Mouse (Mus musculus): ENCODE measurements around the gene Pex14. TPM values are rescaled to one million over a fixed set of nuclear protein-coding genes. Genes with fewer than 3 reads are reported as not detected.

The Pex14 gene
- polyA plus RNA-seq, 1 experiment from 2014 or later, result 43.5 TPM

DNA sequence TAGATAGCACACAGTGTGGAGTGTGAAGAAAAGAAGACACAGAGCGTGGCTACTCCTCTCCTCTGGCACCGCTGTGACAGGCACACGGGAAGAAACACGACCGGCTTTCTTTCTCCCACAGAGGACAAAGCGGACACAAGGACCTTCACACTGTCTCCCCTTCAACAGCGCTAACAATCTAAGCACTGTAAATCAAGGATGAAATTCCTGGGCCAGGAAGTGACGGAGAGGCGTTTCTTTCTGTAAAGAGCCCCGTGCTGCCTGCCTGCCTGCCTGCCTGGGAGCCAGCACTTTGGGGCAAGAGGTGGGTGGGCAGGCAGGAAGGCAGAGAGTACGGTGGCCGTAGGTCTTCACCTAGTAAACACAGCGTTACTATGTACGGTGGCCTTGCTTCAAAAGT lies 42.2 kb downstream of the Pex14 start:
- Histone ChIP-seq H3K4me2 (ENCODE audit: low read depth, low read length, severe bottlenecking) (no peak overlapping the region), H3K9me3 (ENCODE audit: control insufficient read depth, low read length) (no peaks in the 10 kb centered on the region), H3K4me3 (ENCODE audit: low read depth, low read length) (no peak overlapping the region), H3K4me1 (replicated peaks; ENCODE audit: control insufficient read depth, insufficient read depth, low read length) (peaks cover 23% of the 10 kb centered on the region), H3K27me3 (ENCODE audit: control insufficient read depth, insufficient read depth, low read length) (no peaks in the 10 kb centered on the region), H3K9ac (ENCODE audit: low read length) (no peak overlapping the region), H3K27ac (ENCODE audit: low read depth, low read length) (no peak overlapping the region), H3K36me3 (ENCODE audit: control insufficient read depth, insufficient read depth, low read length) (no peaks in the 10 kb centered on the region)
- WGBS, result 65% methylated on average over 14 of the region's 14 CpGs
- ATAC-seq (replicated peaks; ENCODE audit: low FRiP score) (no peak), DNase-seq (ENCODE audit: low spot score) (no peak)

DNA sequence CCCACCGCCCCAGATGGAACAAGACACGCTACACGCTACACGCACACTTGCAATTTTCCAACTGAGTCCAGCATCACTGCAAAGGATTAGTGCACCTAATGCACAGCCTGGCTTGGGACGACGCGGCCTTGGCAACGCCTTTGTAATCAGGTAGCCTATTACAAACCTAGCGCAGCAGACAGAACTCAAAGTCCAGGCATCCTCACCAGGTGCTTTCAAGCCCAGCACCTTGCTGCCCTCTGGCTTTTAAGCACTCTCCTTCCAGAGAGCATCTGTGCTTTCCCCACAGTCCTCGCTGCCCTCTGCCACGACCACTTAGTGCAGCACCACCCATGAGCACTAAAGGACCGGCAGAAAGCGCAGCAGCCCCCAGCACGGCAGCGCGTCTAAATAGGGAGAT lies 42.7 kb downstream of the Pex14 start:
- Histone ChIP-seq H3K4me1 (replicated peaks; ENCODE audit: control insufficient read depth, insufficient read depth, low read length) (peaks cover 23% of the 10 kb centered on the region), H3K27ac (ENCODE audit: low read depth, low read length) (no peak overlapping the region), H3K36me3 (ENCODE audit: control insufficient read depth, insufficient read depth, low read length) (no peaks in the 10 kb centered on the region), H3K27me3 (ENCODE audit: control insufficient read depth, insufficient read depth, low read length) (no peaks in the 10 kb centered on the region), H3K4me3 (ENCODE audit: low read depth, low read length) (no peak overlapping the region), H3K9ac (ENCODE audit: low read length) (no peak overlapping the region), H3K9me3 (ENCODE audit: control insufficient read depth, low read length) (no peaks in the 10 kb centered on the region), H3K4me2 (ENCODE audit: low read depth, low read length, severe bottlenecking) (no peak overlapping the region)
- 81% methylated on average over 16 of the region's 16 CpGs for WGBS
- ATAC-seq (replicated peaks; ENCODE audit: low FRiP score), result no peak
- DNase-seq (ENCODE audit: low spot score), result no peak

DNA sequence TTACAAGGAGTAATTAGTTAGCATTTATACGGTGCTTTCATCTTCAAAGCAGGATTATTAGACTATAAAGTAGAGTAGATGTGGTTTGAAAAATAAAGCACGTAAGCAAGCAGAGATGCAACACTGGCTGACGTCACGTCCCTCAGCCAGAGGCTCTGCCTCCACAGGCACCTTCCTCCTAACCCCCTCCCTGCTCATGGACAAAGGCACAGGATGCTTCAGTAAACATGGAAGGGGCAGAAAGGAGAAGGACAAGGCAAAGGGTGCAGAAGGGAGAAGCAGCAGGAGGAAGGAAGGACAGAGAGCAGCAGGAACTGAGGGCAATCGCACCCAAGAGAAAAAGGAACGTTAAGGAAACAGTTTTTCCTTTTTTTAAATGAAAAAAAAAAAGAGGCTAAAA lies 43.8 kb downstream of the Pex14 start:
- no peak for DNase-seq (ENCODE audit: low spot score)
- Histone ChIP-seq H3K4me3 (ENCODE audit: low read depth, low read length) (no peak overlapping the region), H3K9ac (ENCODE audit: low read length) (no peak overlapping the region), H3K4me1 (replicated peaks; ENCODE audit: control insufficient read depth, insufficient read depth, low read length) (peaks cover 19% of the 10 kb centered on the region), H3K27ac (ENCODE audit: low read depth, low read length) (no peak overlapping the region), H3K36me3 (ENCODE audit: control insufficient read depth, insufficient read depth, low read length) (no peaks in the 10 kb centered on the region), H3K9me3 (ENCODE audit: control insufficient read depth, low read length) (no peaks in the 10 kb centered on the region), H3K4me2 (ENCODE audit: low read depth, low read length, severe bottlenecking) (no peak overlapping the region), H3K27me3 (ENCODE audit: control insufficient read depth, insufficient read depth, low read length) (no peaks in the 10 kb centered on the region)
- WGBS, result 65% methylated on average over 6 of the region's 6 CpGs
- ATAC-seq (replicated peaks; ENCODE audit: low FRiP score), result no peak

DNA sequence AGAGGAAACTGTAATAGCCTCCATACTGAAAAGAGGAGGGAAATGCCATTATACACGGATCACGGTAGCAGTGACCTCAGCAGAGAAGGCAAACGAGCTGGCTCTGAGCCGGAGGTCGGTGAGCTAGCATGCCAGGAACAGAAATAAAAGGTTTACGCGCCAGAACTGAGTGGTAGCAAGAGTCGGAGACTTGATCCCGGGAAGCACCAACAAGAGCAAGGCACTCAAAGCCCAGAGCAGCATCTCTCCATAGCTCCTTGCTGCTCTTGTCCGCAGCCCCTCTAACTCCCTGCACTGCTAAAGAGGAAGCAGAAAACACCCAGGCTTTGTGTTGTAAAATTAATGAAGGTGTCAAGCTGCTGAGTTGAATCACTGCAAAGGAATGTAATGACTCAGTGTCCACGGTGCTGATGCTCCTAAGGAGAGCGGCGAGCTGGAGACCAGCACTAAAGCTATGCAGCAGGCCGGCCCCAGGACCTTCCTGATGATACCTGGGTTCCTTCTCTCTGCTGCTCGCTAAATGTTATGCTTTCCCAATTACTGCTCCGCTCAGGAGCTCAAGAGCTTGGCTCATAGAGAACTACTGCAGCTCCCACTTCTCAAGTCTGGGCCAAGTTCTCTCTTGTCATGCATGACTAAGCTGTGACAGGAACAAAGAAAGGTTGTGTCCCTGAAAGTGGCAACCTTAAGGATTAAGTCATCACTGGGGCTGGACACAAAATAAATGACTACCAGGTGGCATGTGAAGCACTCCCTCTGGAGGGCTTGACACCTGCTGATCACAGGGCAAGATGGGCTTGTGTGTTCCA lies 50.1 kb downstream of the Pex14 start:
- Histone ChIP-seq H3K4me2 (ENCODE audit: low read depth, low read length, severe bottlenecking) (0 out of 2 replicates have a peak overlapping the region, but pooled peaks have one; percentile 15), H3K4me1 (replicated peaks; ENCODE audit: control insufficient read depth, insufficient read depth, low read length) (peaks cover 16% of the 10 kb centered on the region), H3K4me3 (ENCODE audit: low read depth, low read length) (no peak overlapping the region), H3K36me3 (ENCODE audit: control insufficient read depth, insufficient read depth, low read length) (no peaks in the 10 kb centered on the region), H3K27ac (ENCODE audit: low read depth, low read length) (no peak overlapping the region), H3K27me3 (ENCODE audit: control insufficient read depth, insufficient read depth, low read length) (no peaks in the 10 kb centered on the region), H3K9me3 (ENCODE audit: control insufficient read depth, low read length) (no peaks in the 10 kb centered on the region), H3K9ac (ENCODE audit: low read length) (no peak overlapping the region)
- DNase-seq (ENCODE audit: low spot score), result peak; percentile 54
- 6% methylated on average over 16 of the region's 16 CpGs for WGBS
- peak; percentile 30; the same call in 1 of the 2 replicates for ATAC-seq (replicated peaks; ENCODE audit: low FRiP score)

DNA sequence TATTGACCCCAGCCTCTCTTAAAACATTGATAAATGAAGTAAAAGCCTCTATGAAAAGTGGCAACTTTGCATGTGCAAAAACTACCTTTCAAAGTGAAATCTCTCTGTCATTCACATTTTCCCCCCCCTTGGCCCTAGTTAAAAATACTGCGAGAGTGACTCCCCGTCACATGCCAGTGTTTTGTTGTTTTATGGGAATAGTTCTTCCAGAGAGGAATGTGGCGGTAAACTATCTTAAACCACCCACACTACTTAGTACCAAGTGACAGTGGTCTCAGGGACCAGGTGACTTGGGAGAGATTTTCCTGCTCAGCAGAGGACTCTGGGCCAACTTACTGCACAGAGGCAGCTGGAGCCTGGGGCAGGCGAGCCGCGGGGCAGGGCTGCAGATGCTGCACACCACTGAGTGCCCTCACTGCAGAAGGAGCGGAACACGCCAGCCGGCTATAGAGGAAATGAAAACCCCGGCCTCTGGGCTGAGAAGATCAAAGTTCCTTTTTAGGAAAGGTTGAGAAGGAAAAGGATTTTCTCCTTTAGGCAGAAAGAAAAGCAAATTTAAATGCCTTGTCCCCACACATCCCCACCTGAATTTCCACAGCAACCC lies 50.9 kb downstream of the Pex14 start:
- Histone ChIP-seq H3K4me3 (ENCODE audit: low read depth, low read length) (no peak overlapping the region), H3K27ac (ENCODE audit: low read depth, low read length) (no peak overlapping the region), H3K27me3 (ENCODE audit: control insufficient read depth, insufficient read depth, low read length) (no peaks in the 10 kb centered on the region), H3K36me3 (ENCODE audit: control insufficient read depth, insufficient read depth, low read length) (no peaks in the 10 kb centered on the region), H3K9ac (ENCODE audit: low read length) (no peak overlapping the region), H3K4me1 (replicated peaks; ENCODE audit: control insufficient read depth, insufficient read depth, low read length) (peaks cover 16% of the 10 kb centered on the region), H3K4me2 (ENCODE audit: low read depth, low read length, severe bottlenecking) (no peak overlapping the region), H3K9me3 (ENCODE audit: control insufficient read depth, low read length) (no peaks in the 10 kb centered on the region)
- DNase-seq (ENCODE audit: low spot score) (peak; percentile 66), ATAC-seq (replicated peaks; ENCODE audit: low FRiP score) (no peak)
- 25% methylated on average over 10 of the region's 10 CpGs for WGBS

DNA sequence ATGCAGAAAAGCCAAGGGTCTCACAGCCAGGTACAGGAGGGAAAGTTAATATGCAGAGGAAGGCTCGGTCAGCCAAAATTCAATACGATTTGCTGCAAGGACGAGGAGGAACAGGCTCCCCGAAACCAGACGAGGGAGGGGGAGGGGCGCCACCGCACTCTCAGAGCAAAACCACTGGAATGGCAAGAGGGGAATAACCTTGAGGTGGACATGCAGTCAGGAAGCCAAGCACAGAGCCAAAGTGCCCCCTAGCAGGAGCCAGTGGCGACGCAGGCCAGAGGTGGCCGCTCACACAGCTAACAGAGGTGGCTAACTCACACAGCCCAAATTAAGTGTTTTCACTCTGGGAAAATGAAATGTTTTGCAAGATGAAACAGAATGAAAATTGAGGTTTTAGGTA lies 52.3 kb downstream of the Pex14 start:
- no peak overlapping the region for H3K4me2 ChIP-seq (ENCODE audit: low read depth, low read length, severe bottlenecking)
- no peaks in the 10 kb centered on the region for H3K36me3 ChIP-seq (ENCODE audit: control insufficient read depth, insufficient read depth, low read length)
- peaks cover 16% of the 10 kb centered on the region for H3K4me1 ChIP-seq (replicated peaks; ENCODE audit: control insufficient read depth, insufficient read depth, low read length)
- H3K9me3 ChIP-seq (ENCODE audit: control insufficient read depth, low read length), result no peaks in the 10 kb centered on the region
- H3K9ac ChIP-seq (ENCODE audit: low read length), result no peak overlapping the region
- 6% methylated on average over 10 of the region's 10 CpGs for WGBS
- no peak overlapping the region for H3K27ac ChIP-seq (ENCODE audit: low read depth, low read length)
- no peak for ATAC-seq (replicated peaks; ENCODE audit: low FRiP score)
- no peaks in the 10 kb centered on the region for H3K27me3 ChIP-seq (ENCODE audit: control insufficient read depth, insufficient read depth, low read length)
- DNase-seq (ENCODE audit: low spot score), result peak; percentile 76
- H3K4me3 ChIP-seq (ENCODE audit: low read depth, low read length), result no peak overlapping the region

DNA sequence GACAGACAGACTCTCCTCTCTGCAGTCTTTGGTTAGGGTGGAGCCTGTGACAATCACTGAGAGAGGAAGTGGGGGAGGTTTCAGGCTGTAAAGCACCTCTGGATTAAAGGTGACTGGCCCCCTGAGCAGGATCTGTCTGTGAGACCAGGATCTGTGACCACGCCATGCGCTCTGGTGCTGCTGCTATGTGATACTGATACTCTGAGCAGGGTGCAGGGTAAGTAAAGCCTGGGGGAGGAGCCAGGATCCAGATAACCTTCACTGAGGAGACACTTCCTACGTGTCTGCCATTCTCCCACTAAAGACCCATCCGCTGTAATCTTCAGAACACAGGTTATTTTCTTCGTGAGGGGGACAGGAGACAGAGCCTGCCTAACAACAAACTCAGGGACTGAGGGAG lies 53.8 kb downstream of the Pex14 start:
- Histone ChIP-seq H3K27me3 (ENCODE audit: control insufficient read depth, insufficient read depth, low read length) (no peaks in the 10 kb centered on the region), H3K4me1 (replicated peaks; ENCODE audit: control insufficient read depth, insufficient read depth, low read length) (peaks cover 16% of the 10 kb centered on the region), H3K4me3 (ENCODE audit: low read depth, low read length) (no peak overlapping the region), H3K9me3 (ENCODE audit: control insufficient read depth, low read length) (no peaks in the 10 kb centered on the region), H3K9ac (ENCODE audit: low read length) (no peak overlapping the region), H3K4me2 (ENCODE audit: low read depth, low read length, severe bottlenecking) (no peak overlapping the region), H3K36me3 (ENCODE audit: control insufficient read depth, insufficient read depth, low read length) (no peaks in the 10 kb centered on the region), H3K27ac (ENCODE audit: low read depth, low read length) (no peak overlapping the region)
- DNase-seq (ENCODE audit: low spot score) (no peak), ATAC-seq (replicated peaks; ENCODE audit: low FRiP score) (no peak)
- 50% methylated on average over 5 of the region's 5 CpGs for WGBS

DNA sequence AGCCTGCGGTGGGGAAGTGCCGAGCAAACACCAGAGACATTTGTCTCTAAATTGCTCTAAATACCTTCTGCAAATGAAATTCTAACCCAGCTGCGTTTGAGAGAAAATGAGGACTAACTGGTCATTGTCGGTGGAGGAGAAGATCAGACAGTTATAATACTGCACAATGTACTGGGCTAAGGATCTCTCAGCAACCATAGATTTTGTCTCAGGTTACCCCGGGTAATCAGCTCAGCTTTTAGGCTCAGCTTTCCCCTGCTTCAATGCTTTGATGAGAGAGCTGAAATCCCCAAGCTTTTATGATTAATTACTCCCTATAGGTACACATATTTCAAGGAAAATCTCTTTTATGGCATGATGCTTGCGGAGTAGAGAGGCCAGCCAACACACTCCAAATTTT lies 59.4 kb downstream of the Pex14 start:
- 58% methylated on average over 6 of the region's 6 CpGs for WGBS
- H3K36me3 ChIP-seq (ENCODE audit: control insufficient read depth, insufficient read depth, low read length), result no peaks in the 10 kb centered on the region
- H3K27ac ChIP-seq (ENCODE audit: low read depth, low read length), result 0 out of 2 replicates have a peak overlapping the region, but pooled peaks have one; percentile 43
- DNase-seq (ENCODE audit: low spot score) (no peak), ATAC-seq (replicated peaks; ENCODE audit: low FRiP score) (no peak)
- no peak overlapping the region for H3K4me3 ChIP-seq (ENCODE audit: low read depth, low read length)
- no peaks in the 10 kb centered on the region for H3K27me3 ChIP-seq (ENCODE audit: control insufficient read depth, insufficient read depth, low read length)
- H3K9ac ChIP-seq (ENCODE audit: low read length), result no peak overlapping the region
- H3K9me3 ChIP-seq (ENCODE audit: control insufficient read depth, low read length), result no peaks in the 10 kb centered on the region
- peaks cover 9% of the 10 kb centered on the region; the same call in 1 of the 2 replicates for H3K4me1 ChIP-seq (replicated peaks; ENCODE audit: control insufficient read depth, insufficient read depth, low read length)
- H3K4me2 ChIP-seq (ENCODE audit: low read depth, low read length, severe bottlenecking), result no peak overlapping the region
